Mouse (Mus musculus) ovary, adult 2 months (tissue): ENCODE measurements around the gene Gnptab. TPM values are rescaled to one million over a fixed set of nuclear protein-coding genes. Genes with fewer than 3 reads are reported as not detected.

ENCODE experiments used
- polyA plus RNA-seq: library from polyadenylated mRNA; depleted of rRNA; stranded (reverse); fragments of >200 nt; gene quantifications from 2 replicates; pipeline ENCODE4 v1.2.3, GENCODE M21; 2012; rRNA removed

The Gnptab gene
- 10.5 and 13.5 TPM in 2 replicates for polyA plus RNA-seq

DNA sequence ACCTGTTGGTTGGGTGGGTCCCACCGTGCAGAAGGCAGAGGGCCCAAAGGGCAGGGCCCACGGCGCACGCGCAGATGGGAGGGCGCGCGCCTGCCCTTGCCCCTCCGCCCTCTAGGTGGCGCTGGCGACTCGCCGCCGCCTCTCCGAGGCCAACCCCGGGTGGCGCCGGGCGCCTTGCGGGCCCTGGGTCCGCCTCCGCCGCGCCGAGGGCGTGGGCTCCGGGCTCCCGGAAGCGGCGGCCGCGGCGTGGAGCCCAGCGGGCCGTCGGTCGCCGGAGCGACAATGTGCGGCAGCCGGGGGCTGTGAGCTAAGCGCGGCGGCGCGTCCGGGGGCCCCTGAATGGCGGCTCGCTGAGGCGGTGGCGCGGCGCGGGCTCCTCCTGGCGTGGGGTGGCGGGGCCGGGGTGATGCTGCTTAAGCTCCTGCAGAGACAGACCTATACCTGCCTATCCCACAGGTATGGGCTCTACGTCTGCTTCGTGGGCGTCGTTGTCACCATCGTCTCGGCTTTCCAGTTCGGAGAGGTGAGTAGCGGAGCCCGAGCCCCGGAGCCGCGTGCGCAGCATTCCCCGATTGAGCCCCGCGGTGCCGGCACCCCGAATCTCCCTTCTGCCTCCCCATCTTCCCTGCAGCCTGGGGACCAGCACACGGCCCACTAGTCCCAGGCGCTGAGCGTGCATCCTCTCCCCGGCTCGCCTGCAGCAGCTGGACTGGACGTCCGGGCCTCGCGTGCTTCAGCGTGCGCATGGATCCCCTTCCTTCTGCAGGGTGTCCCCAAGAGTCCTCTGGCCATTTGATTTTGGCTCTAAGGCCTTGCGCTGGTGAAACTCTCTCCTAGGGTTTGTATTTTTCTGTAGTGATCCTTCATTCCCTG is at the start of gene Gnptab, which contains the start of gene Dram1:
TSS of gene Gnptab (plus strand) at position 120 of the 873 bp plus-strand sequence.
TSS of gene Dram1 (minus strand) at position 68 of the 873 bp plus-strand sequence.

DNA sequence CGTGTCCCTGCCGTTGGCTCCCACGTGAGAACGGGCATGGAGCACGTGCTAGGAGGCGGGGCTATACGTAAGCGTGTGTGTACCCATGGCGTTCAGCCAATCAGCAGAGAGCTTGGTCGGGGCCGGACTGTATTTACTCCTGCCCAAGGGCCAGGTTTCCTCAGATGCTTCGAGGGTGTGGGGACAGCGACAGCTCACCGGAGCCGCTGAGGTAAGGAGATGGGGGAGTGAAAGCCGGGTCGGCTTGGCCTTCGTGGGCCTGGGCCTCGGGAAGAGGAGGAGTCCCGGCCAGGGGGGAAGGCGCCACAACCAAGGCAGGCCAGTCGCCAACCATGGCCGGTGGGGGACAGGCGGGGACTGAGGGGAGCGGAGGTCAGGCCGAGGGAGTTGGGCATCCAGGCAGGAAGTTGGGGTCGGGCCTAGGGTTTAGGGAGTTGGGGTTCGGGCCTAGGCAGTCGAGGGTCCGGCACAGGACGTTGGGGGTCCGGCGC is 80.6 kb downstream of the Gnptab start, which contains the start of gene Sycp3:
TSS of gene Sycp3 (plus strand) at position 68 of the 491 bp plus-strand sequence.

Other genes with a start within 250 kb of the Gnptab start
- gene Parpbp, start 232.2 kb upstream of the Gnptab start, polyA plus RNA-seq, result 0.38 and 0.63 TPM in 2 replicates
- gene Nup37, start 232.1 kb upstream of the Gnptab start, polyA plus RNA-seq, result 1.8 and 4.3 TPM in 2 replicates
- gene Washc3, start 178.0 kb upstream of the Gnptab start, polyA plus RNA-seq, result 10.1 and 14.8 TPM in 2 replicates
- gene Dram1, start 52 bp upstream of the Gnptab start, polyA plus RNA-seq, result 23.3 and 23.9 TPM in 2 replicates
- gene Sycp3, start 80.4 kb downstream of the Gnptab start, polyA plus RNA-seq, result not detected in 2 replicates
- gene Chpt1, start 124.9 kb downstream of the Gnptab start, polyA plus RNA-seq, result 132 and 134 TPM in 2 replicates
- 4.8 and 5.8 TPM in 2 replicates for gene Mybpc1, start 226.0 kb downstream of the Gnptab start, polyA plus RNA-seq